Mouse (Mus musculus): ENCODE data around the gene Hoxb7.

DNA sequence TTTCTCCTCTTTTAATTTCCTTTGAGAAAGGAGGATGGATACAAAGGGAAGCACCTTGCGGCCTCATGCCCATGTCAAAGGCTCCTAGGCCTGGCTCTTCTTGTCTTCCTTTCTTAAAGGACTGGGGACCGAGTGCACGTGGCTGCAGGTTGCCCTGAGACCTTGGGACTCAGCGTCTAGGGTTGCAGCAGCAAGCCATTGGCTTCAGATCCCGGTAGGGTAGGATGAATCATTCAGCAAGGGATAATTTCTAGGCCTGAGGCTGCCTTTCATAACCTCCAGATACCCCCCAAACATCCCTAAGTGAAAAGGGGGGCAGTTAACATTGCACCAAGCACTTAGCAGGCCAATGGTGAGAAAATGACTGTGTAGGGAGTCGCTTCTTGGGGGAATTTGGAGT, 24.7 kb downstream of the Hoxb7 start:
- TF ChIP-seq CTCF (IDR thresholded peaks at IDR 0.05; ENCODE audit: low read depth) (no peak), EP300 (IDR thresholded peaks at IDR 0.05; ENCODE audit: low read depth) (no peak)
